Mouse (Mus musculus) CH12.LX (cell line): ENCODE results near the gene Olfr304. TPM values are rescaled to one million over a fixed set of nuclear protein-coding genes. Genes with fewer than 3 reads are reported as not detected.
"Not testable (repeated sequence)": the region's sequence is repeated elsewhere in the genome, so short reads cannot be mapped to it uniquely, and the experiment has no call there.

Source experiments
- DNase-seq: peaks from one replicate; pipeline ENCODE4 v3.0.0-alpha.2; 2013; ENCODE audit errors: extremely low read depth
- H3K27ac ChIP-seq: 2 replicates; pipeline ENCODE4 v1.5.1; 2012; ENCODE audit warnings: low read depth, mild to moderate bottlenecking, control low read depth, moderate library complexity; ENCODE audit not compliant: insufficient read depth
- H3K27me3 ChIP-seq: replicated peaks from 2 replicates; pipeline ENCODE3; 2012; ENCODE audit warnings: inconsistent platforms
- H3K36me3 ChIP-seq, 2 experiments: replicated peaks in 1 of 2; 2 replicates each; pipeline versions ENCODE3 to v1.6.1; 2012; ENCODE audit warnings: inconsistent platforms in 1 of 2, low read length in 1 of 2, mild to moderate bottlenecking in 1 of 2, mixed read lengths in 1 of 2, moderate library complexity in 1 of 2; ENCODE audit not compliant: control insufficient read depth in 1 of 2, insufficient read depth in 1 of 2
- H3K4me1 ChIP-seq, 2 experiments: 2 replicates each; pipeline ENCODE4 v1.6.1; 2012; ENCODE audit warnings: inconsistent platforms in 1 of 2, moderate library complexity in 1 of 2; ENCODE audit not compliant: insufficient read depth in 2 of 2, control insufficient read depth in 1 of 2
- H3K4me2 ChIP-seq: 2 replicates; pipeline ENCODE4 v1.6.1; 2012; ENCODE audit warnings: low read depth, mild to moderate bottlenecking, control low read depth; ENCODE audit not compliant: poor library complexity, insufficient read depth, severe bottlenecking
- H3K4me3 ChIP-seq, 3 experiments: fragments of 150-350 bp in 1 of 3; sonication (generic) in 1 of 3; replicated peaks in 1 of 3; 2 replicates each; pipeline versions ENCODE3 to v1.5.1; 2011 to 2012; ENCODE audit warnings: low read depth in 2 of 3, low read length in 2 of 3, mild to moderate bottlenecking in 2 of 3, moderate library complexity in 2 of 3, control low read depth in 1 of 3, improper control_type of control experiment in 1 of 3, inconsistent platforms in 1 of 3, mixed read lengths in 1 of 3; ENCODE audit not compliant: poor library complexity in 1 of 3
- H3K79me2 ChIP-seq: replicated peaks from 2 replicates; pipeline ENCODE4 v1.6.1; 2012; ENCODE audit warnings: mild to moderate bottlenecking, moderate library complexity; ENCODE audit not compliant: control insufficient read depth, poor library complexity, insufficient read depth, severe bottlenecking; ENCODE audit errors: extremely low read depth
- H3K9ac ChIP-seq: 2 replicates; pipeline ENCODE4 v1.6.1; 2012; ENCODE audit warnings: low read depth, mild to moderate bottlenecking, control low read depth, moderate library complexity; ENCODE audit not compliant: insufficient read depth
- H3K9me3 ChIP-seq: replicated peaks from 2 replicates; pipeline ENCODE3; 2012; ENCODE audit warnings: low read length, inconsistent platforms, mixed read lengths
- CHD2 ChIP-seq: IDR thresholded peaks from 2 replicates; pipeline ENCODE4 v1.6.1; 2011; ENCODE audit warnings: low read length, improper control_type of control experiment
- E2F4 ChIP-seq: IDR thresholded peaks from 2 replicates; pipeline ENCODE4 v1.6.1; 2011; ENCODE audit warnings: low read depth, low read length, improper control_type of control experiment; ENCODE audit not compliant: insufficient replicate concordance
- EP300 ChIP-seq: IDR thresholded peaks from 2 replicates; pipeline ENCODE4 v1.6.1; 2011; ENCODE audit warnings: low read length, improper control_type of control experiment
- ETS1 ChIP-seq: conservative IDR thresholded peaks from 2 replicates; pipeline ENCODE4 v1.6.1; 2012; ENCODE audit warnings: low read depth, mild to moderate bottlenecking, inconsistent platforms, low read length, improper control_type of control experiment, moderate library complexity
- GABPA ChIP-seq: IDR thresholded peaks from 2 replicates; pipeline ENCODE4 v1.6.1; 2012; ENCODE audit warnings: low read depth, low read length, improper control_type of control experiment, inconsistent platforms; ENCODE audit not compliant: insufficient replicate concordance
- IRF4 ChIP-seq: IDR thresholded peaks from 2 replicates; pipeline ENCODE4 v1.6.1; 2014; ENCODE audit warnings: low read depth, mild to moderate bottlenecking, inconsistent platforms, low read length, improper control_type of control experiment
- NRF1 ChIP-seq: IDR thresholded peaks from 2 replicates; pipeline ENCODE4 v1.6.1; 2014; ENCODE audit warnings: low read depth, mild to moderate bottlenecking, inconsistent platforms, low read length, improper control_type of control experiment, moderate library complexity
- PAX5 ChIP-seq: IDR thresholded peaks from 2 replicates; pipeline ENCODE4 v1.6.1; 2012; ENCODE audit warnings: low read length, inconsistent platforms, mixed read lengths
- SMC3 ChIP-seq: IDR thresholded peaks from 2 replicates; pipeline ENCODE4 v1.6.1; 2011; ENCODE audit warnings: low read depth, low read length, improper control_type of control experiment
- TBP ChIP-seq: conservative IDR thresholded peaks from 2 replicates; pipeline ENCODE4 v1.6.1; 2011; ENCODE audit warnings: low read depth, low read length, improper control_type of control experiment
- dilution Hi-C: fragments of 300-500 bp; cut with MboI; formaldehyde crosslinking; loops from 2 replicates; pipeline ENCODE4 v1.14.3; 2020; ENCODE audit warnings: low sequenced_read_pairs; ENCODE audit not compliant: extremely low pct_unique_long_range_greater_than_20kb, extremely low pct_ligation_motif_present
- in situ Hi-C: fragments of 300-500 bp; cut with MboI; formaldehyde crosslinking; loops from 3 replicates; pipeline ENCODE4 v1.14.3; 2019; ENCODE audit warnings: low sequenced_read_pairs, low pct_ligation_motif_present, low pct_unique_long_range_greater_than_20kb, mixed read lengths
- polyA plus RNA-seq: library from polyadenylated mRNA; unstranded; fragments of >175 nt; gene quantifications from 2 replicates; pipeline ENCODE4 v1.2.1, GENCODE M21; 2012; ENCODE audit warnings: low read depth; ENCODE audit not compliant: insufficient read length
- total RNA-seq, 2 experiments: library from RNA; depleted of rRNA; stranded (reverse); fragments of 300-350 nt in 1 of 2; fragments of >200 nt in 1 of 2; gene quantifications; 2 replicates each; pipeline ENCODE4 v1.2.3; 2012 to 2014

Gene Olfr304
- total and polyA plus RNA-seq, 3 experiments: not detected

GRCm38 (mm10) chr7:86366828-86367227 is 19.6 kb downstream of the Olfr304 start, which contains the start of gene Olfr305:
Olfr305 (minus strand) TSS chr7:86366928.
- no peaks in the 10 kb centered on the region for H3K27me3 ChIP-seq
- no peaks in the 10 kb centered on the region for H3K79me2 ChIP-seq
- no peak within 1 kb of the TSS for H3K9ac ChIP-seq
- dilution Hi-C loops (no loop called here), in situ Hi-C loops (no loop called here)
- no peaks in the 10 kb centered on the region for H3K36me3 ChIP-seq
- no peak within 1 kb of the TSS for H3K27ac ChIP-seq
- H3K4me1 ChIP-seq: no peaks in the 10 kb centered on the region
- no peak for DNase-seq
- H3K4me2 ChIP-seq: no peak within 1 kb of the TSS
- no peak within 1 kb of the TSS for H3K4me3 ChIP-seq
- H3K9me3 ChIP-seq: peaks cover 17% of the 10 kb centered on the region
- TF ChIP-seq ETS1 (no peak), EP300 (no peak), SMC3 (no peak), TBP (no peak), GABPA (no peak), E2F4 (no peak), PAX5 (no peak)

DNA sequence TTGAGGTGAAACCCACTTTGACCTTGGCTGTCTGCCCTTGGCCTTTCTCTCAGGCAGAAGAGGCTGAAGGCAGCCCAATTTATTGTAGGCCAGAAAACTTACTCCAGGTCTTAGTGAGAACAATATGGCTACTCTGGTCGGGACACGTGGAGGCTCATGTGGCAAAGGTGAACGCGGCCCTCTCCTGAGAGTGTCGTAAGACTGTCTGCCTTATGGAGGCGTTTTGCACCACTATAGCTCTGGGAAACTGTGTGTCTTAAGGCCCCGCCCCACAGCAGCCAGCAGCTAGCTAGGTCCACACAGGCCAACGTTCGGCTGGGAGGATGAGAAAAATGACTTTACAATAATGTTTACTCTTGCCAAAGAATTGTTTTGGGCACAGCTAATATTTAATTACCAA is 40.2 kb downstream of the Olfr304 start:
- H3K27ac ChIP-seq, H3K9ac ChIP-seq, H3K79me2 ChIP-seq, in situ Hi-C loops, H3K27me3 ChIP-seq, H3K36me3 ChIP-seq, H3K4me2 ChIP-seq, DNase-seq, H3K4me1 ChIP-seq, H3K4me3 ChIP-seq, dilution Hi-C loops: not testable (repeated sequence)
- peaks cover 14% of the 10 kb centered on the region for H3K9me3 ChIP-seq

GRCm38 (mm10) chr7:86344253-86344652 is 42.2 kb downstream of the Olfr304 start:
- no peak overlapping the region for H3K27ac ChIP-seq
- no peak for TF ChIP-seq NRF1
- TF ChIP-seq SMC3: no peak
- no peak for TF ChIP-seq GABPA
- TF ChIP-seq CHD2: no peak
- TF ChIP-seq IRF4: no peak
- no peak for DNase-seq

More at GRCm38 (mm10) chr7:86344253-86344652, 42.2 kb downstream of the Olfr304 start:
- no peak overlapping the region for H3K4me3 ChIP-seq
- no peaks in the 10 kb centered on the region for H3K36me3 ChIP-seq
- no peaks in the 10 kb centered on the region for H3K79me2 ChIP-seq
- no peak overlapping the region for H3K4me2 ChIP-seq
- in situ Hi-C loops: no loop called here
- no peak overlapping the region for H3K9ac ChIP-seq
- dilution Hi-C loops: no loop called here
- H3K4me1 ChIP-seq: no peaks in the 10 kb centered on the region
- H3K27me3 ChIP-seq: no peaks in the 10 kb centered on the region
- H3K9me3 ChIP-seq: peaks cover 17% of the 10 kb centered on the region
